Comparison of ENCODE assay signal across 25 mouse cellular contexts in genomic region chr6:97267132-97267531, GRCm38 (mm10). TPM values are rescaled to one million over a fixed set of nuclear protein-coding genes. Genes with fewer than 3 reads are reported as not detected.
"Had no signal": no experiment of that assay in that cellular context is flagged by ENCODE, and none has a peak within 500 bp of the region (broad histone marks: within the 10 kb centered on the region; RNA-seq: fewer than 3 reads in every experiment).

No protein-coding gene starts in this region.

- H3K4me3 ChIP-seq: lung, embryonic 15.5 days; megakaryocyte, embryonic 14.5 days; midbrain, embryonic 12.5 days; neural tube, embryonic 13.5 days; neural tube, embryonic 15.5 days had no signal

- H3K9me3 ChIP-seq: lung, embryonic 15.5 days; megakaryocyte, embryonic 14.5 days; midbrain, embryonic 12.5 days; neural tube, embryonic 13.5 days; neural tube, embryonic 15.5 days had no signal

- H3K27me3 ChIP-seq: lung, embryonic 15.5 days; midbrain, embryonic 12.5 days; neural tube, embryonic 13.5 days; neural tube, embryonic 15.5 days had no signal

- H3K36me3 ChIP-seq: lung, embryonic 15.5 days; midbrain, embryonic 12.5 days; neural tube, embryonic 13.5 days; neural tube, embryonic 15.5 days had no signal

- ATAC-seq: lung, postnatal 0 days had no signal

- DNase-seq: lung, adult 2 months; lung, postnatal 14 days; lung, postnatal 36 days; midbrain, embryonic 14.5 days; retina, postnatal 1 day; right cerebral cortex, adult 18-20 months; right cerebral cortex, postnatal 25 days; right cerebral cortex, postnatal 4 days; spleen, adult 18-20 months; thymus, adult 18-20 months; thymus, postnatal 14 days; thymus, postnatal 36 days had no signal

- H3K4me1 ChIP-seq: lung, embryonic 15.5 days; neural tube, embryonic 13.5 days had no signal

- H3K27ac ChIP-seq: liver, embryonic 14.5 days; lung, embryonic 15.5 days; macrophage; midbrain, embryonic 12.5 days; neural tube, embryonic 13.5 days; neural tube, embryonic 15.5 days had no signal

- H3K9ac ChIP-seq: liver, embryonic 14.5 days; lung, embryonic 15.5 days; midbrain, embryonic 12.5 days; neural tube, embryonic 13.5 days; neural tube, embryonic 15.5 days had no signal

- H3K4me2 ChIP-seq: lung, embryonic 15.5 days; midbrain, embryonic 12.5 days; neural tube, embryonic 13.5 days; neural tube, embryonic 15.5 days had no signal

RNA-seq across cellular contexts. Expression of gene Lmod3, which starts 14.6 kb away (rescaled TPM):
- total RNA-seq: megakaryocyte progenitor cell, adult 5-6 weeks; midbrain, postnatal 0 days; monocyte, adult 5-6 weeks had no signal
- polyA plus RNA-seq: liver, embryonic 14.5 days; macrophage; midbrain, embryonic 12.5 days; midbrain, embryonic 14.5 days; midbrain, postnatal 0 days; small intestine, adult 2 months; stomach, embryonic 14.5 days had no signal
